Mouse (Mus musculus) brain, embryonic 14.5 days (tissue): ENCODE results near the gene 9130023H24Rik.

Experiments used
- CTCF ChIP-seq: fragments of 200-500 bp; IDR thresholded peaks from 2 replicates; pipeline ENCODE4 v1.5.1; 2012; ENCODE audit warnings: inconsistent platforms, mild to moderate bottlenecking, moderate library complexity, borderline replicate concordance; ENCODE audit not compliant: insufficient read depth, insufficient read length; ENCODE audit errors: extremely low read depth
- POLR2A ChIP-seq: fragments of 200-500 bp; IDR thresholded peaks from 2 replicates; pipeline ENCODE4 v1.6.1; 2012; ENCODE audit warnings: mild to moderate bottlenecking, inconsistent platforms, borderline replicate concordance; ENCODE audit not compliant: poor library complexity, insufficient read depth, insufficient read length, severe bottlenecking; ENCODE audit errors: extremely low read depth

DNA sequence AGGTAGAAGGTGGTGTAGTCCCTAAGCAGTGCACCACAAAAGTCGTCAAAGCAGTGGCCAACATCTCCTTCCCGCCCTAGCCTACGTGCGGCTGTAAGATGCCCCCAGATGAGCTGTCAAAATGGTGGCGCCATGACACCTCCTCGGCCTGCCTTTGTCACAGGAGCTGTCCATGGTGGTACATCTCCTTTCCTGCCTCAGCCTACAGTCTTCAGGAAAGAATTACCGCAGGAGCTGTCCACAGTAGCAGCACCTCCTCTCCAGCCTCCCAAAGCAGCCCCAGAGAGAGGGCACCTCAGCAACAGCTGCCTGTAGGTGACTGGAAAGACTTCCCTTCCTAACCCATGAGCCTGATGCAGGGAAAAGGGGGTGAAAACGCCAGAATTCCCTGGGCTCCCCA lies 6.1 kb downstream of the 9130023H24Rik start:
- TF ChIP-seq CTCF, result no peak
- no peak for TF ChIP-seq POLR2A
